Mouse (Mus musculus): ENCODE measurements around the gene Nin.
"Not testable (repeated sequence)": the region's sequence is repeated elsewhere in the genome, so short reads cannot be mapped to it uniquely, and the experiment has no call there.

Gene Nin

GRCm38 (mm10) chr12:70113351-70113750 is at the start of gene Nin:
Gene Nin (minus strand): TSS chr12:70113717.
- no peak for DNase-seq (ENCODE audit: low read depth)

- no peak for DNase-seq (ENCODE audit: low read depth)
These were observed 47.5 kb upstream of the Nin start for GRCm38 (mm10) chr12:70161057-70161456.

GRCm38 (mm10) chr12:70157292-70158066 is 44.0 kb upstream of the Nin start:
- no peak for DNase-seq (ENCODE audit: low read depth)

GRCm38 (mm10) chr12:70156222-70156621 is 42.7 kb upstream of the Nin start:
- DNase-seq (ENCODE audit: low read depth): no peak

GRCm38 (mm10) chr12:70153842-70154241 is 40.3 kb upstream of the Nin start, which contains the start of gene Abhd12b:
Gene Abhd12b (plus strand): TSS chr12:70154142.
- no peak for DNase-seq (ENCODE audit: low read depth)

- no peak for DNase-seq (ENCODE audit: low read depth)
These were observed 35.2 kb upstream of the Nin start for GRCm38 (mm10) chr12:70148631-70149265.

GRCm38 (mm10) chr12:70147986-70148630 is 34.6 kb upstream of the Nin start:
- DNase-seq (ENCODE audit: low read depth): no peak

- DNase-seq (ENCODE audit: low read depth): no peak
These were observed 32.1 kb upstream of the Nin start for GRCm38 (mm10) chr12:70145586-70145985.

- peak; percentile 58 for DNase-seq (ENCODE audit: low read depth)
These were observed 31.3 kb upstream of the Nin start for GRCm38 (mm10) chr12:70144637-70145448.

- not testable (repeated sequence) for DNase-seq (ENCODE audit: low read depth)
These were observed 30.6 kb upstream of the Nin start for GRCm38 (mm10) chr12:70144106-70144587.

- no peak for DNase-seq (ENCODE audit: low read depth)
These were observed 27.6 kb upstream of the Nin start for GRCm38 (mm10) chr12:70140993-70141576.

GRCm38 (mm10) chr12:70140542-70140941 is 27.0 kb upstream of the Nin start:
- DNase-seq (ENCODE audit: low read depth): no peak

- DNase-seq (ENCODE audit: low read depth): no peak
These were observed 26.4 kb upstream of the Nin start for GRCm38 (mm10) chr12:70139871-70140270.

- DNase-seq (ENCODE audit: low read depth): no peak
These were observed 24.1 kb upstream of the Nin start for GRCm38 (mm10) chr12:70137626-70138025.

GRCm38 (mm10) chr12:70137095-70137494 is 23.6 kb upstream of the Nin start:
- no peak for DNase-seq (ENCODE audit: low read depth)

GRCm38 (mm10) chr12:70136185-70136756 is 22.8 kb upstream of the Nin start:
- DNase-seq (ENCODE audit: low read depth): no peak

- DNase-seq (ENCODE audit: low read depth): no peak
These were observed 21.2 kb upstream of the Nin start for GRCm38 (mm10) chr12:70134627-70135235.

- no peak for DNase-seq (ENCODE audit: low read depth)
These were observed 17.6 kb upstream of the Nin start for GRCm38 (mm10) chr12:70131042-70131675.

GRCm38 (mm10) chr12:70129105-70129504 is 15.6 kb upstream of the Nin start:
- DNase-seq (ENCODE audit: low read depth): no peak

GRCm38 (mm10) chr12:70126626-70127025 is 13.1 kb upstream of the Nin start:
- DNase-seq (ENCODE audit: low read depth): no peak
